In genomic region chr6:23337411-23338063, GRCm38 (mm10) we compare ENCODE assay signal across 24 mouse cellular contexts.
DNase-seq lines count a peak whose midpoint lies in the region; ATAC-seq lines count a peak whose summit lies in the region.
"Had no signal": no experiment of that assay in that cellular context is flagged by ENCODE, and none has a peak within 500 bp of the region (broad histone marks: within the 10 kb centered on the region; RNA-seq: fewer than 3 reads in every experiment).

No protein-coding gene starts in this region.

- H3K4me2 ChIP-seq in embryonic facial prominence, embryonic 14.5 days (ENCODE audit: low read depth, low read length), result no peak overlapping the region
- no peak overlapping the region for H3K4me2 ChIP-seq in hindbrain, embryonic 14.5 days (replicated peaks)
- no peak overlapping the region for H3K4me2 ChIP-seq in midbrain, embryonic 14.5 days (ENCODE audit: low read length)
- H3K4me2 ChIP-seq: embryonic facial prominence, embryonic 12.5 days; forebrain, embryonic 15.5 days; heart, embryonic 13.5 days; hindbrain, embryonic 15.5 days had no signal

- WGBS in embryonic facial prominence, embryonic 14.5 days, result 82% methylated on average over 7 of the region's 7 CpGs
- 87% methylated on average over 7 of the region's 7 CpGs for WGBS in embryonic facial prominence, embryonic 10.5 days
- WGBS in hindbrain, embryonic 14.5 days, result 54% methylated on average over 7 of the region's 7 CpGs
- 83% methylated on average over 7 of the region's 7 CpGs for WGBS in hindbrain, embryonic 10.5 days
- 56% methylated on average over 7 of the region's 7 CpGs for WGBS in midbrain, embryonic 14.5 days
- WGBS in midbrain, embryonic 10.5 days, result 84% methylated on average over 7 of the region's 7 CpGs

- no peak overlapping the region for H3K27ac ChIP-seq in embryonic facial prominence, embryonic 14.5 days (replicated peaks; ENCODE audit: low read depth, low read length)
- no peak overlapping the region for H3K27ac ChIP-seq in embryonic facial prominence, embryonic 10.5 days (replicated peaks)
- no peak overlapping the region for H3K27ac ChIP-seq in hindbrain, embryonic 14.5 days
- no peak overlapping the region for H3K27ac ChIP-seq in hindbrain, embryonic 10.5 days
- no peak overlapping the region for H3K27ac ChIP-seq in midbrain, embryonic 14.5 days (replicated peaks; ENCODE audit: low read depth, low read length)
- no peak overlapping the region for H3K27ac ChIP-seq in midbrain, embryonic 10.5 days (replicated peaks)
- H3K27ac ChIP-seq: embryonic facial prominence, embryonic 12.5 days; forebrain, embryonic 15.5 days; gastrocnemius, adult 2 months; heart, embryonic 13.5 days; hindbrain, embryonic 15.5 days had no signal

- no peak overlapping the region for H3K4me3 ChIP-seq in embryonic facial prominence, embryonic 14.5 days (ENCODE audit: low read depth, low read length)
- no peak overlapping the region for H3K4me3 ChIP-seq in embryonic facial prominence, embryonic 10.5 days
- H3K4me3 ChIP-seq in hindbrain, embryonic 14.5 days (replicated peaks; ENCODE audit: low read length), result no peak overlapping the region
- no peak overlapping the region for H3K4me3 ChIP-seq in hindbrain, embryonic 10.5 days
- no peak overlapping the region for H3K4me3 ChIP-seq in midbrain, embryonic 14.5 days (replicated peaks; ENCODE audit: low read depth, low read length)
- H3K4me3 ChIP-seq in midbrain, embryonic 10.5 days, result no peak overlapping the region
- H3K4me3 ChIP-seq: embryonic facial prominence, embryonic 12.5 days; forebrain, embryonic 15.5 days; gastrocnemius, adult 2 months; heart, embryonic 13.5 days; hindbrain, embryonic 15.5 days had no signal

- H3K27me3 ChIP-seq in embryonic facial prominence, embryonic 14.5 days (replicated peaks; ENCODE audit: control insufficient read depth, insufficient read depth, low read length), result no peaks in the 10 kb centered on the region
- H3K27me3 ChIP-seq in embryonic facial prominence, embryonic 10.5 days (replicated peaks; ENCODE audit: low read depth, poor library complexity, severe bottlenecking), result no peaks in the 10 kb centered on the region
- no peaks in the 10 kb centered on the region for H3K27me3 ChIP-seq in hindbrain, embryonic 14.5 days (ENCODE audit: control insufficient read depth, insufficient read depth, low read length)
- H3K27me3 ChIP-seq in hindbrain, embryonic 10.5 days (ENCODE audit: insufficient read depth, poor library complexity, severe bottlenecking), result no peaks in the 10 kb centered on the region
- no peaks in the 10 kb centered on the region for H3K27me3 ChIP-seq in midbrain, embryonic 14.5 days (ENCODE audit: control insufficient read depth, insufficient read depth, low read length)
- H3K27me3 ChIP-seq in midbrain, embryonic 10.5 days (ENCODE audit: low read depth, poor library complexity, severe bottlenecking), result no peaks in the 10 kb centered on the region
- H3K27me3 ChIP-seq: embryonic facial prominence, embryonic 12.5 days; forebrain, embryonic 15.5 days; heart, embryonic 13.5 days; hindbrain, embryonic 15.5 days had no signal

- H3K9me3 ChIP-seq in embryonic facial prominence, embryonic 14.5 days (ENCODE audit: control insufficient read depth, low read length), result no peaks in the 10 kb centered on the region
- H3K9me3 ChIP-seq in embryonic facial prominence, embryonic 10.5 days, result no peaks in the 10 kb centered on the region
- no peaks in the 10 kb centered on the region for H3K9me3 ChIP-seq in hindbrain, embryonic 14.5 days (ENCODE audit: control insufficient read depth, low read length)
- H3K9me3 ChIP-seq in hindbrain, embryonic 10.5 days, result no peaks in the 10 kb centered on the region
- no peaks in the 10 kb centered on the region for H3K9me3 ChIP-seq in midbrain, embryonic 14.5 days (ENCODE audit: control insufficient read depth, low read length)
- no peaks in the 10 kb centered on the region for H3K9me3 ChIP-seq in midbrain, embryonic 10.5 days (replicated peaks)
- H3K9me3 ChIP-seq: embryonic facial prominence, embryonic 12.5 days; forebrain, embryonic 15.5 days; G1E; heart, embryonic 13.5 days; hindbrain, embryonic 15.5 days had no signal

- no peak overlapping the region for H3K9ac ChIP-seq in embryonic facial prominence, embryonic 14.5 days (ENCODE audit: low read depth, low read length)
- no peak overlapping the region for H3K9ac ChIP-seq in hindbrain, embryonic 14.5 days
- H3K9ac ChIP-seq in midbrain, embryonic 14.5 days (replicated peaks; ENCODE audit: low read length), result no peak overlapping the region
- H3K9ac ChIP-seq: embryonic facial prominence, embryonic 12.5 days; forebrain, embryonic 15.5 days; heart, embryonic 13.5 days; hindbrain, embryonic 15.5 days had no signal

- peak; percentile 39; the same call in 1 of the 2 replicates for ATAC-seq in embryonic facial prominence, embryonic 14.5 days (ENCODE audit: low read depth)
- ATAC-seq in hindbrain, embryonic 14.5 days (ENCODE audit: low FRiP score), result peak; percentile 14; the same call in 1 of the 2 replicates
- peak; percentile 37; the same call in 1 of the 2 replicates for ATAC-seq in midbrain, embryonic 14.5 days (ENCODE audit: low FRiP score, low TSS enrichment)
- ATAC-seq in monocyte, adult 5-6 weeks (replicated peaks; ENCODE audit: insufficient number of reproducible peaks, low FRiP score, low TSS enrichment, poor library complexity, severe bottlenecking), result no peak
- ATAC-seq: CD4-positive, CD25-positive, alpha-beta regulatory T cell, adult 4 months; forebrain, embryonic 15.5 days had no signal

- no peak for DNase-seq in embryonic facial prominence, embryonic 14.5 days (ENCODE audit: low spot score)
- DNase-seq in embryonic facial prominence, embryonic 10.5 days (ENCODE audit: low spot score), result no peak
- no peak for DNase-seq in hindbrain, embryonic 14.5 days (ENCODE audit: low spot score)
- DNase-seq in hindbrain, embryonic 10.5 days (ENCODE audit: low spot score), result no peak
- DNase-seq in midbrain, embryonic 14.5 days, result peak; percentile 41
- no peak for DNase-seq in midbrain, embryonic 10.5 days (ENCODE audit: low spot score)
- DNase-seq: adrenal gland, adult 8-10 months; adrenal gland, postnatal 36 days; B cell, adult 2 months; cerebellum, adult 11 months; cerebellum, adult 8-10 months; cerebellum, postnatal 14 days; embryo, embryonic 11 days; gastrocnemius, adult 2 months; gastrocnemius, postnatal 25 days; heart, postnatal 36 days; kidney, adult 11 months had no signal

- no peaks in the 10 kb centered on the region for H3K4me1 ChIP-seq in embryonic facial prominence, embryonic 14.5 days (ENCODE audit: control insufficient read depth, insufficient read depth, low read length)
- H3K4me1 ChIP-seq in embryonic facial prominence, embryonic 10.5 days, result 0 out of 2 replicates have a peak, but pooled peaks cover 4% of the 10 kb centered on the region
- H3K4me1 ChIP-seq in hindbrain, embryonic 14.5 days (replicated peaks; ENCODE audit: control insufficient read depth, insufficient read depth, low read length), result peaks cover 4% of the 10 kb centered on the region; the same call in 1 of the 2 replicates
- no peaks in the 10 kb centered on the region for H3K4me1 ChIP-seq in hindbrain, embryonic 10.5 days (replicated peaks)
- no peaks in the 10 kb centered on the region for H3K4me1 ChIP-seq in midbrain, embryonic 14.5 days (ENCODE audit: control insufficient read depth, insufficient read depth, low read length)
- no peaks in the 10 kb centered on the region for H3K4me1 ChIP-seq in midbrain, embryonic 10.5 days
- H3K4me1 ChIP-seq: embryonic facial prominence, embryonic 12.5 days; forebrain, embryonic 15.5 days; heart, embryonic 13.5 days had no signal

- H3K36me3 ChIP-seq in embryonic facial prominence, embryonic 14.5 days (ENCODE audit: control insufficient read depth, insufficient read depth, low read length), result no peaks in the 10 kb centered on the region
- no peaks in the 10 kb centered on the region for H3K36me3 ChIP-seq in embryonic facial prominence, embryonic 10.5 days (replicated peaks)
- no peaks in the 10 kb centered on the region for H3K36me3 ChIP-seq in hindbrain, embryonic 14.5 days (replicated peaks; ENCODE audit: control insufficient read depth, insufficient read depth)
- no peaks in the 10 kb centered on the region for H3K36me3 ChIP-seq in hindbrain, embryonic 10.5 days
- no peaks in the 10 kb centered on the region for H3K36me3 ChIP-seq in midbrain, embryonic 14.5 days (ENCODE audit: control insufficient read depth, insufficient read depth, low read length)
- no peaks in the 10 kb centered on the region for H3K36me3 ChIP-seq in midbrain, embryonic 10.5 days
- H3K36me3 ChIP-seq: embryonic facial prominence, embryonic 12.5 days; forebrain, embryonic 15.5 days; G1E; heart, embryonic 13.5 days; hindbrain, embryonic 15.5 days had no signal
